Mouse (Mus musculus) brain, embryonic 14.5 days (tissue): ENCODE data around the gene Pkm.

Experiments used
- CTCF ChIP-seq: fragments of 200-500 bp; IDR thresholded peaks from 2 replicates; pipeline ENCODE4 v1.5.1; 2012; ENCODE audit warnings: inconsistent platforms, mild to moderate bottlenecking, moderate library complexity, borderline replicate concordance; ENCODE audit not compliant: insufficient read depth, insufficient read length; ENCODE audit errors: extremely low read depth
- POLR2A ChIP-seq: fragments of 200-500 bp; IDR thresholded peaks from 2 replicates; pipeline ENCODE4 v1.6.1; 2012; ENCODE audit warnings: mild to moderate bottlenecking, inconsistent platforms, borderline replicate concordance; ENCODE audit not compliant: poor library complexity, insufficient read depth, insufficient read length, severe bottlenecking; ENCODE audit errors: extremely low read depth

GRCm38 (mm10) chr9:59684020-59684419 lies 27.9 kb downstream of the Pkm start:
- TF ChIP-seq CTCF (no peak), POLR2A (no peak)
